Mouse (Mus musculus) olfactory bulb, adult 2 months (tissue): ENCODE results near the gene Lrrc59. TPM values are rescaled to one million over a fixed set of nuclear protein-coding genes. Genes with fewer than 3 reads are reported as not detected.
"Not testable (repeated sequence)": the region's sequence is repeated elsewhere in the genome, so short reads cannot be mapped to it uniquely, and the experiment has no call there.

ENCODE experiments used
- H3K27ac ChIP-seq: fragments of 200-500 bp; 2 replicates; pipeline ENCODE4 v1.5.1; 2012; ENCODE audit warnings: low read depth, low read length; ENCODE audit not compliant: insufficient read depth
- H3K4me1 ChIP-seq: fragments of 200-500 bp; 2 replicates; pipeline ENCODE4 v1.6.1; 2012; ENCODE audit warnings: low read length; ENCODE audit not compliant: control insufficient read depth, insufficient read depth
- H3K4me3 ChIP-seq: fragments of 200-500 bp; 2 replicates; pipeline ENCODE4 v1.5.1; 2012; ENCODE audit warnings: mild to moderate bottlenecking, low read depth, low read length, moderate library complexity; ENCODE audit not compliant: insufficient read depth
- CTCF ChIP-seq: fragments of 200-500 bp; IDR thresholded peaks from 2 replicates; pipeline ENCODE4 v1.5.1; 2012; ENCODE audit warnings: low read depth, mild to moderate bottlenecking, low read length, moderate library complexity; ENCODE audit not compliant: insufficient read depth
- POLR2A ChIP-seq: fragments of 200-500 bp; IDR thresholded peaks from 2 replicates; pipeline ENCODE4 v1.6.1; 2012; ENCODE audit warnings: mild to moderate bottlenecking, low read depth, low read length, moderate library complexity; ENCODE audit not compliant: insufficient read depth
- WGBS: fragments of 180-500 bp; shearing (Covaris S2); methylation state at CpG from one replicate; pipeline ENCODE4 v1.1.7; 2018; 5-methylcytosine and 5-hydroxymethylcytosine counted together
- polyA plus RNA-seq: library from polyadenylated mRNA; stranded (reverse); fragments of >200 nt; gene quantifications from 2 replicates; pipeline ENCODE4 v1.2.4, GENCODE M21; 2012; ENCODE audit warnings: low replicate concordance; ENCODE audit not compliant: missing spikeins, insufficient read depth, insufficient read length

Gene Lrrc59
- polyA plus RNA-seq, 1 experiment, result not detected

DNA sequence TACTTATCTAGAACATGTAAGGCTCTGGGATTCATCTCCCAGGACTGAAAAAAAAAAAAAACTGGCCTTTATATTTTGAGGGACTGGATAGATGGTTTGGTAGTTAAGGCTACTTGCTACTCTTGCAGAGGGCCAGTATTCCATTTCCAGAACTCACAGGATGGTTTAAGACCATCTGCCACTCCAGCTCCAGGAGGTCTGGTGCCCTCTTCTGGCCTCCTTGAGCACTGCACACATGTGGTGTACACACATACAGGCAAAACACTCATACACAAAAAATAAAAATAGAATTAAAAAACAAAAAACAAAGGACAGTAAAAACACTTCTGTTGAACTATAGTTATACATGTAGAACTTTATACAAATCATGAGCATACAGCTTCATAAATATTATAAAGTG lies 51.1 kb downstream of the Lrrc59 start:
- peaks cover 15% of the 10 kb centered on the region for H3K4me1 ChIP-seq
- TF ChIP-seq POLR2A (no peak), CTCF (no peak)
- no peak overlapping the region for H3K27ac ChIP-seq
- H3K4me3 ChIP-seq, result no peak overlapping the region

DNA sequence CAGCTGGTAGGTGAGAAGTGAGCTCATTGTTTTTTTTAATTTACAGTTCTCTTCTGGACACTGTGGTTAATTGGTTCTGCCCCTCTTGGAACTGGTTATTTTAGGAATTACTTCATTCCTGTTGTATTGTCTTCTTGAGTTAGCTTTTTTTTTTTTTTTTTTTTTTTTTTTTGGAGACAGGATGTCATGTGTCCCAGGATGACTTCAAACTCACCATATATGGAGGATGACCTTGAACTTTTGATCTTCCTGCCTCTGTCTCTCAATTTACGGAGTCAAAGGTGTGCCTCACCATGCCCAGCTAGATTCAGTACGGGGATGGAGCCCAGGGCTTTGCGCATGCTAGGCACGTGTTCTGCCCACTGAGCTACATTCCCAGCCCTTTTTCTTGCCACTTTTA lies 52.1 kb downstream of the Lrrc59 start:
- Histone ChIP-seq H3K27ac (no peak overlapping the region), H3K4me3 (no peak overlapping the region), H3K4me1 (peaks cover 5% of the 10 kb centered on the region)
- TF ChIP-seq CTCF, result no peak
- TF ChIP-seq POLR2A, result no peak
- WGBS, result 94% methylated on average over 4 of the region's 4 CpGs

DNA sequence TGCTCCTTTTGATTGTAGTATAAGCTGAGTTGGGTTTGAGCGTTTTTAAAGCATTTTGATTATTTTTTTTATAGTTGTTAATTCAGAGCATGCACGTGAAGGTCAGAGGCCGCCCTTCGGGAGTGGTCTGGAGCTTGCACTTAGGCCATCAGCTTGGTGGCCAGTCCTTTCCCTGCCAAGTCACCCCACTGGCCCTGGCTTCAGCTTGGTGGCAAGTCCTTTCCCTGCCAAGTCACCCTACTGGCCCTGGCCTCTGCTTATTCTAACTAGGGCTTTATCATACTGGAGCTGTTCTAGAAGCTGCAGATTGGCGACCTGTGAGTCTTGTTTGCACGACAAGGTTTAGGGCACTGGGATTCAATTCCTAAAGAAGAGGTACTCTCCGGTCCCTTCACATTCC lies 52.9 kb downstream of the Lrrc59 start:
- no peak overlapping the region for H3K27ac ChIP-seq
- H3K4me1 ChIP-seq, result peaks cover 4% of the 10 kb centered on the region; the same call in 1 of the 2 replicates
- TF ChIP-seq POLR2A, result no peak
- TF ChIP-seq CTCF, result no peak
- no peak overlapping the region for H3K4me3 ChIP-seq
- 86% methylated on average over 7 of the region's 7 CpGs for WGBS

DNA sequence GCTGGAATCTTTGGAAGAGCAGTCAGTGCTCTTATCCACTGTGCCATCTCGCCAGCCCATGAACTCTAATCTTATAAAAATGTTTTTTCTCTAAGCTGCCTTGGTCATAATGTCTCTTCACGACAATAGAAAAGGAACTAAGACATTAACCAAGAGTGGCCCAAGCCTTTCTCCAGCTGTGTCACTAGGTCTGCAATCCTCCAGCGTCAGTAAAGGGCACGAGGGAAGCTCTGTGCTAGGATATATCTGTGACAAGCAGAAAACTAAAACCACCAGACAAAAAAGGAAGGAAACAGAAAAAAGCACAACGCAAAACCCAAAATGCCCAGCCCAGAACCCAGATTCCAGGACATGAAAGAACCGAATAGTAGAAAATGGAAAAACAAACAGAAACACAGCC lies 57.6 kb downstream of the Lrrc59 start:
- WGBS, result 83% methylated on average over 6 of the region's 6 CpGs
- no peaks in the 10 kb centered on the region for H3K4me1 ChIP-seq

DNA sequence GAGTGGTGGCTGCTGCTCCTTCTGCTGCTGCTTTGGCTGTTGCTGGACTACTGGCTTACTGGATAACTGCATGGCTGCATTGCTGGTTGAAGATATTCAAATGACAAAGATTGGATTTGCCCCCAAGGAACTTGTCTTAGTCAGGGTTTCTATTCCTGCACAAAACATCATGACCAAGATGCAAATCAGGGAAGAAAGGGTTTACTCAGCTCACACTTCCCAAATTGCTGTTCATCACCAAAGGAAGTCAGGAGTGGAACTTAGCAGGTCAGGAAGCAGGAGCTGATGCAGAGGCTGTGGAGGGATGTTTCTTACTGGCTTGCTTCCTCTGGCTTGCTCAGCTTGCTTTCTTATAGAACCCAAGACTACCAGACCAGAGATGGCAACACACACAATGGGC lies 62.9 kb downstream of the Lrrc59 start:
- H3K4me3 ChIP-seq, H3K27ac ChIP-seq, H3K4me1 ChIP-seq: not testable (repeated sequence)

More for the DNA sequence above, 57.6 kb downstream of the Lrrc59 start:
- TF ChIP-seq POLR2A (no peak), CTCF (no peak)
- no peak overlapping the region for H3K27ac ChIP-seq
- no peak overlapping the region for H3K4me3 ChIP-seq

Other genes starting within 250 kb of the Lrrc59 start
- gene Abcc3, start 236.8 kb upstream of the Lrrc59 start, polyA plus RNA-seq, result not detected in 2 replicates
- 54.5 TPM in 1 of 2 replicates, not detected in the other for gene Cacna1g, start 155.6 kb upstream of the Lrrc59 start, polyA plus RNA-seq
- not detected in 2 replicates for gene Spata20, start 143.6 kb upstream of the Lrrc59 start, polyA plus RNA-seq
- not detected in 2 replicates for gene Epn3, start 129.8 kb upstream of the Lrrc59 start, polyA plus RNA-seq
- not detected in 2 replicates for gene Mycbpap, start 108.0 kb upstream of the Lrrc59 start, polyA plus RNA-seq
- not detected in 2 replicates for gene Rsad1, start 80.5 kb upstream of the Lrrc59 start, polyA plus RNA-seq
- not detected in 2 replicates for gene Chad, start 64.7 kb upstream of the Lrrc59 start, polyA plus RNA-seq
- gene Acsf2, start 27.9 kb upstream of the Lrrc59 start, polyA plus RNA-seq, result not detected in 2 replicates
- gene Mrpl27, start 24.0 kb downstream of the Lrrc59 start, polyA plus RNA-seq, result not detected in 2 replicates
- not detected in 2 replicates for gene Eme1, start 24.2 kb downstream of the Lrrc59 start, polyA plus RNA-seq
- not detected in 2 replicates for gene Xylt2, start 47.7 kb downstream of the Lrrc59 start, polyA plus RNA-seq
- not detected in 2 replicates for gene Gm11541, start 74.7 kb downstream of the Lrrc59 start, polyA plus RNA-seq
- not detected in 2 replicates for gene Cdc34b, start 112.0 kb downstream of the Lrrc59 start, polyA plus RNA-seq
- gene Tmem92, start 152.9 kb downstream of the Lrrc59 start, polyA plus RNA-seq, result not detected in 2 replicates